Mouse (Mus musculus) spleen, postnatal 10 days (tissue): Measurements from ENCODE around the gene Chd3.
"Not testable (repeated sequence)": the region's sequence is repeated elsewhere in the genome, so short reads cannot be mapped to it uniquely, and the experiment has no call there.

Experiments used
- DNase-seq, 2 experiments: peaks; one replicate each; pipeline ENCODE4 v3.0.0; 2021 to 2022; ENCODE audit warnings: low spot score in 2 of 2

Chd3 gene

DNA sequence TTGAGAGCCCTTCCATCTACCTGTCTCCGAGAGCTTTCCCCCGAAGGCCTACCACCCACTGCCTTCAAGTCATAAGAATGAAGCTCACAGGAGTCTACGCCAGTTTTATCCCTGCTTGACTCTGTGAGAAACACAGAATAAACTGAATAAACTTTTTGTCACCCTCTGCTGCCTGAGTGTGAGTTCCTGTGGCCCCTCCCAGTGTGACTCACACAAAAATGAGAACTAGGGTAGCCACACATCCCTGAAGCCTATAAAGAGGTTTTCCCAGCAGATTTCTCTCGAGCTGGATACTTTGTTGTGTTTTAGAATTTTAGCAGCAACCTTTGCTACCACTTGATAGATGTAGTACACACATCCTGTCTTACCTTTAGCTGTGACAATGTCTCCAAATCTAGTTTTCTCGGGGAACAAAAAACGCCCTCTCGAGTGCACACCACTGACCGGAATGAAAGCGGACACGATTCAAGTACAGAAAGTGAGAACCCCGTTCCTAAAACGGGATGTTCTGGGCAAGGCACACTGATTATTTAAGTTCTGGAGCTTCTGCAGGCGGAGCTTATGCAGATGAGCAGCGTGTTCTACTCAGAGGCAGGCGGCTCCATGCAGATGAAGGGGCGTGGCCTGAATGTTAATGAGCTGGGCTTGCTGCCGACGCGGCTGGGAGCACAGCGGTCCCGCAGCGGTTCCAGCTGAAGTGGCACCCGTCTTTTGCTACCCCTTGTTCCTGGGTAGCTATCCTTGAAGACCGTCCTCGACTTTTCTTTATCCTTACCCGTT, 43.4 kb downstream of the Chd3 start, which contains the start of gene Kcnab3:
Kcnab3 (plus strand) TSS at position 631 of the 780 bp plus-strand sequence.
- DNase-seq, result peak; percentile 75 to 94

DNA sequence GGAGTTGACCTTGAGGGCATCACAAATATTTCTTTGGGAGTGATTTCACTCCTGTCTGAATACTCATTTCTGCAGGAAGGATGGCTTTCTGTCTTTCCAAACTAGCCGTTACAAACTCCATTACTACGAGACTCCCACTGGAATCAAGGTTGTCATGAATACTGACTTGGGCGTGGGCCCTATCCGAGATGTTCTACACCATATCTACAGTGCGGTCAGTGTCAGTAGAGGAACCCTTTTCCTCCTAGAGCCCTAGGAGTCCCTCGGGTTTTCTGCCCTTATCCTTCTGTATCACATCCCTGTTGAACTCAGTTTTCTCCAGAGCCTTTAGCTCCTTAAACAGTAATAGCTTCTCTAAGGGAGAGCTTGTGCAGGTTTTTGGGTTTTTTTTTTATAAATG, 44.5 kb downstream of the Chd3 start:
- DNase-seq, result no peak

- DNase-seq, result peak; percentile 96 to 99
Measured at GRCm38 (mm10) chr11:69323667-69324111, 45.5 kb downstream of the Chd3 start, which contains the start of the genes Cntrob and Trappc1. Cntrob (minus strand) TSS chr11:69323775. Trappc1 (plus strand) TSS chr11:69323980.

GRCm38 (mm10) chr11:69322693-69323471, 46.3 kb downstream of the Chd3 start:
- DNase-seq, result peak; percentile 40 to 59

DNA sequence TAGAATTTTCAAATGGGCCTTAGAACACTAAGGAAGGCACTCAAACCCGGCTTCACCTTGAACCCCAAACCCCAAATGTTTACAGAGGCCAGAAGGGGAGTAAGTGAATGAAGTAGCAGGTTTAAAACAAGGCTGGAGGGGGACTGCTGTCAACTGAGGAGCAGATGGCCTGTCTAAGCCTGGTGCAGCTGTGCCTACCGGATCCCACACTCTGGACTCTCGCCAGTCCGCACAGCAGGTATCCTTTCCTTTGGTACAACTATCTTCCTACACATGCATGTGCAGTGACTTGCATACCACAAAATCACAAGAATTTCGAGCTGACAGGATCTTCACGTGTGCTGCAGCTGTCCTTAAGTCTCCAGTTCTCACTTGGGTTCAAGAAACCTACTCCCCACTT, 47.2 kb downstream of the Chd3 start:
- no peak for DNase-seq

- DNase-seq, result no peak
Measured at GRCm38 (mm10) chr11:69321580-69321979, 47.6 kb downstream of the Chd3 start.

- not testable (repeated sequence) for DNase-seq
Measured at GRCm38 (mm10) chr11:69318000-69318399, 51.2 kb downstream of the Chd3 start.

DNA sequence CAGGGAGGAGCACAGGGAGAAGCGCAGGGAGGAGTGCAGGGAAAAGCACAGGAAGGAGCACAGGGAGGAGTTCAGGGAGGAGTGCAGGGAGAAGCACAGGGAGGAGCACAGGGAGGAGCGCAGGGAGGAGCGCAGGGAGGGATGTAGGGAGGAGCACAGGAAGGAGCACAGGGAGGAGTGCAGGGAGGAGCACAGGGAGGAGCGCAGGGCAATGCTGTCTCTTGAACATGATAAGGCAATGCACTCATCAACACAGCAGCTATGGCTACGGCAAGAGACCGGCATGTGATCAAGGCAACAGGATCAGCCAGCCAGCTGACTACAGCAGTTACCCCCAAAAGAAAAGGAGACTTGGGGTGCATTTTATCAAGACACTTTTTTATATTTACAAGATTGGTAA, 52.8 kb downstream of the Chd3 start:
- no peak for DNase-seq

DNA sequence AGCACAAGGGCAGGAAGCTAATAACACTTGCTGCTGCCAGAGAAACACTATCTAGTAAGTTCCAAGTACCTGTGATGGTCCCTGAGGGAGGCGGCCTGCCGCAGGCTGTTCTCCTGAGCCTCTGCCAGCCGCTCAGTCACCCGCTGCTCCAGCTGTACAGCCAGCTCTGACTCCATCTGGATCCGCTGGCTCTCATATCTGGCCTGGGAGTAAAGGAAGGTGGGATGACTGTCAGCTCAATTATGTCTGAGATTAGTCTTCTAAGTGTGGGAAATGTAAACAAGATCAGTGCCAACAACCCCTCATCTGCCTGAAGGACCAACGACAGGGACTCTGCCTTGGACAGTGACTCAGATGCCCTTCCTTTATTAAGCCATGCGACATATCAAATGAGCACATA, 57.9 kb downstream of the Chd3 start:
- no peak for DNase-seq

- no peak for DNase-seq
Measured at GRCm38 (mm10) chr11:69306039-69306438, 63.2 kb downstream of the Chd3 start.

GRCm38 (mm10) chr11:69305291-69305690, 63.9 kb downstream of the Chd3 start:
- DNase-seq, result peak in 1 of 2 experiments; percentile 50

- no peak for DNase-seq
Measured at GRCm38 (mm10) chr11:69302817-69303216, 66.4 kb downstream of the Chd3 start.

DNA sequence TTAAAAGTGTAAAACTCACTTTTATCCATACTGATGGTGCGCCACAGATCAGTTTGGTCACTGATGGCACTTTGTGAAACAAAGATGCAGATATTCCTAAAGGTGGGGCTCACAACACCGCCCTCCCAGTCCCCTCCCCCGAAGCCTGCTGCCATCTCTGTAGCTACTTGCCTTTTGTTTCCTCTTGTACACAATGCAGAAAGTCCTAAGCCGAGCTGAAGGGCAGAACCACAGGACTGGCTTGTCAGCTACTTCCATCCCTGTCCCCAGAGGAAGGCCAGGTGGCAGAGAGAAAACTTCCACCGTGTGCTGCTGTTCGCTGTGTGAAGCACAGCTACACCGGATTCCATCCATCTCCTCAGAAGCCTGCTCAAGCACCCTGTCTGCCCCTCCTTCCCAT, 71.0 kb downstream of the Chd3 start:
- DNase-seq, result no peak

GRCm38 (mm10) chr11:69297799-69298198, 71.4 kb downstream of the Chd3 start:
- DNase-seq, result no peak

GRCm38 (mm10) chr11:69295286-69295685, 73.9 kb downstream of the Chd3 start:
- no peak for DNase-seq
